Mouse (Mus musculus) midbrain, embryonic 10.5 days (tissue): ENCODE results near the gene Olfr453. TPM values are rescaled to one million over a fixed set of nuclear protein-coding genes. Genes with fewer than 3 reads are reported as not detected.

Experiments
- DNase-seq: peaks from one replicate; pipeline ENCODE4 v3.0.0-alpha.2; 2017; ENCODE audit warnings: low spot score
- H3K27ac ChIP-seq: fragments of 300-500 bp; sonication (generic); replicated peaks from 2 replicates; pipeline ENCODE4 v1.5.1; 2016; ENCODE audit warnings: mild to moderate bottlenecking
- H3K27me3 ChIP-seq: fragments of 300-500 bp; sonication (generic); 2 replicates; pipeline ENCODE4 v1.6.1; 2016; ENCODE audit warnings: low read depth, mild to moderate bottlenecking; ENCODE audit not compliant: poor library complexity, severe bottlenecking
- H3K36me3 ChIP-seq: fragments of 300-500 bp; sonication (generic); 2 replicates; pipeline ENCODE4 v1.6.1; 2016; ENCODE audit warnings: mild to moderate bottlenecking, moderate library complexity
- H3K4me1 ChIP-seq: fragments of 300-500 bp; sonication (generic); 2 replicates; pipeline ENCODE4 v1.6.1; 2016
- H3K4me3 ChIP-seq: fragments of 300-500 bp; sonication (generic); 2 replicates; pipeline ENCODE4 v1.5.1; 2016; ENCODE audit warnings: mild to moderate bottlenecking, moderate library complexity
- H3K9me3 ChIP-seq: fragments of 300-500 bp; sonication (generic); replicated peaks from 2 replicates; pipeline ENCODE4 v1.6.1; 2016; ENCODE audit warnings: mild to moderate bottlenecking
- WGBS: fragments of 180-500 bp; shearing (Covaris S2); methylation state at CpG from one replicate; pipeline ENCODE4 v1.1.7; 2016; 5-methylcytosine and 5-hydroxymethylcytosine counted together
- polyA plus RNA-seq: library from polyadenylated mRNA; unstranded; fragments of >200 nt; fragmentation: Nextera tagmentation; extraction: Ambion mirVana; gene quantifications from 2 replicates; pipeline ENCODE4 v1.2.1, GENCODE M21; 2016

Olfr453 gene
- polyA plus RNA-seq, 1 experiment from 2014 or later, result not detected

- Histone ChIP-seq H3K9me3 (no peaks in the 10 kb centered on the region), H3K27ac (no peak overlapping the region), H3K4me3 (no peak overlapping the region), H3K27me3 (no peaks in the 10 kb centered on the region), H3K4me1 (no peaks in the 10 kb centered on the region), H3K36me3 (no peaks in the 10 kb centered on the region)
- WGBS, result 48% methylated on average over 4 of the region's 4 CpGs
- no peak for DNase-seq
Observed at GRCm38 (mm10) chr6:42790247-42790948, 51.2 kb downstream of the Olfr453 start.

GRCm38 (mm10) chr6:42790949-42791556, 51.9 kb downstream of the Olfr453 start:
- no peaks in the 10 kb centered on the region for H3K9me3 ChIP-seq
- H3K27ac ChIP-seq, result no peak overlapping the region
- 85% methylated on average over 9 of the region's 9 CpGs for WGBS
- no peak overlapping the region for H3K4me3 ChIP-seq
- H3K36me3 ChIP-seq, result no peaks in the 10 kb centered on the region
- no peaks in the 10 kb centered on the region for H3K27me3 ChIP-seq
- no peak for DNase-seq
- H3K4me1 ChIP-seq, result no peaks in the 10 kb centered on the region

GRCm38 (mm10) chr6:42794982-42795381, 55.8 kb downstream of the Olfr453 start:
- no peak overlapping the region for H3K27ac ChIP-seq
- no peaks in the 10 kb centered on the region for H3K27me3 ChIP-seq
- H3K9me3 ChIP-seq, result no peaks in the 10 kb centered on the region
- H3K4me1 ChIP-seq, result no peaks in the 10 kb centered on the region
- 85% methylated on average over 3 of the region's 3 CpGs for WGBS
- DNase-seq, result no peak
- no peak overlapping the region for H3K4me3 ChIP-seq
- H3K36me3 ChIP-seq, result no peaks in the 10 kb centered on the region

Other genes starting within 250 kb of the Olfr453 start
- not detected in 2 replicates for gene Olfr455, start 191.8 kb upstream of the Olfr453 start, polyA plus RNA-seq
- not detected in 2 replicates for gene Tcaf3, start 141.7 kb upstream of the Olfr453 start, polyA plus RNA-seq
- gene Tcaf2, start 94.1 kb upstream of the Olfr453 start, polyA plus RNA-seq, result 3.9 and 4.2 TPM in 2 replicates
- 106 and 146 TPM in 2 replicates for gene Tcaf1, start 29.3 kb upstream of the Olfr453 start, polyA plus RNA-seq
- gene Olfr38, start 17.0 kb downstream of the Olfr453 start, polyA plus RNA-seq, result not detected in 2 replicates
- gene Olfr452, start 45.7 kb downstream of the Olfr453 start, polyA plus RNA-seq, result not detected in 2 replicates
- gene Olfr450, start 72.6 kb downstream of the Olfr453 start, polyA plus RNA-seq, result not detected in 2 replicates
- not detected in 2 replicates for gene Olfr449, start 95.0 kb downstream of the Olfr453 start, polyA plus RNA-seq
- not detected in 2 replicates for gene Olfr448, start 151.1 kb downstream of the Olfr453 start, polyA plus RNA-seq
- gene Olfr447, start 169.5 kb downstream of the Olfr453 start, polyA plus RNA-seq, result not detected in 2 replicates
- gene Olfr446, start 182.0 kb downstream of the Olfr453 start, polyA plus RNA-seq, result not detected in 2 replicates
- gene Olfr444, start 209.7 kb downstream of the Olfr453 start, polyA plus RNA-seq, result not detected in 2 replicates